Mouse (Mus musculus) layer of hippocampus, adult 6 months (tissue): ENCODE data around the gene Prl3b1. TPM values are rescaled to one million over a fixed set of nuclear protein-coding genes. Genes with fewer than 3 reads are reported as not detected.

Experiments used
- long read RNA-seq, 2 experiments: library from polyadenylated mRNA; unstranded; transcript quantifications; one replicate each; pipeline ENCODE4 v2.0.0; 2019 to 2020
- polyA plus RNA-seq: library from polyadenylated mRNA; unstranded; fragments of <200 nt; fragmentation: Nextera tagmentation; gene quantifications from 2 replicates; pipeline ENCODE4 v1.2.3, GENCODE M21; 2021

Prl3b1 gene
- polyA plus RNA-seq: not detected in 2 replicates
- long read RNA-seq, experiment 1: 0 reads
- long read RNA-seq, experiment 2: 0 reads

DNA sequence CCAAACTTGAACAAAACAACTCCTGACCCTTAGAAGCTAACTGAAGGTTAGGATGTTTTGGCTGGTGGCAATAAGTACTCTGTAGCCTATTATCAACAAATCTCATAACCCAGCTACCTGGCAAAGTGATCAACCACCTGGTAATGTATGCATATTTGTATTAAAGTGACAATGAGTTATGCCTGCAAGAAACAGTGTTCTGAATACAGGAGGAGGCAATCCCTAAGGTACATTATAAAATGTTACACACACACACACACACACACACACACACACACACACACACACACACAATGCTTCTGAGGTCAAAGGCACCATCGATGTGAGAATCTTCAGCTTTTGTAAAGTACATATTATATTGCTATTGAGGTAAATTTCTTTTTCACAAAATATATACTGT, at the start of gene Prl3b1:
TSS of gene Prl3b1 (plus strand) at position 301 of the 400 bp plus-strand sequence.

DNA sequence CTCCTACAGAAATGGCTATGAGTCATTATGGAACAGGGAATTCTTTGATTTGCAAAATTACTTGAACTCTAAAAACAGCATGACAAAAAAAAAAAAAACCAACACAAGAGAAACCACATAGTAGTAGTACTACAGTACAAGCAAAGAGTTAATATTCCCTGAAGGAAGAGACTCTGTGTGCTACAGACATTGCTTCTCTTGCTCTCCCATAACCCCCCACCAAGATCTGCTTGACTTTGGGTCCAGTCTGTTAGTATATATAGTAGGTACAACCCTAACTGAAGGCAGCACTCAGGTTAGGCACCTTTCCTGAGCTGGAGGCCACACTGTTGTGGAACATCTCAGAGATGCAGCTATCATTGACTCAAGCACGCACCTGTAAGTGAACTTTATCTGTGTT, 45.3 kb upstream of the Prl3b1 start, which contains the start of gene Prl3c1:
TSS of gene Prl3c1 (plus strand) at position 301 of the 400 bp plus-strand sequence.

DNA sequence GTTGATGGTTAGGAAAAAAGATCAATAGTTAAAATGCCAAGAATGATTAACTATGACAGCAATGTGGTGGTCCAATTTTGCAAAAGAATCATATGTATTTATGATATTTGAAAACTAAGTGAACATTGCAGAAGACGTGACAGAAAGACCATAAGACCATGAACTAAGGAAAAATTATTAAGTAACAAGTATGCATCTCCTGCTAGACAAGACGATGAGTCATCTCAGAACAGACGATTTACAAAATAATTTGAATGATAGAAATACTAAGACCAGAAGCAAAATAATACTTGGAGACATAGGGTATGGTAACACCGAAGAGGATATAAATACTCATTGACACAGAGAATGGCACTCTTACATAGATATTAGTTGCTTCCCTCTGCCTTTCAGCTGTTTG, 17.5 kb downstream of the Prl3b1 start, which contains the start of gene Prl3a1:
TSS of gene Prl3a1 (plus strand) at position 301 of the 400 bp plus-strand sequence.

Other genes with a start within 250 kb of the Prl3b1 start
- 0.21 TPM in 1 of 2 replicates, not detected in the other for gene Prl, start 184.3 kb upstream of the Prl3b1 start, polyA plus RNA-seq
- not detected in 2 replicates for gene Prl3d1, start 147.7 kb upstream of the Prl3b1 start, polyA plus RNA-seq
- gene Prl3d2, start 120.1 kb upstream of the Prl3b1 start, polyA plus RNA-seq: not detected in 2 replicates
- not detected in 2 replicates for gene Prl3d3, start 85.1 kb upstream of the Prl3b1 start, polyA plus RNA-seq
- not detected in 2 replicates for gene Prl3c1, start 45.2 kb upstream of the Prl3b1 start, polyA plus RNA-seq
- gene Prl3a1, start 17.6 kb downstream of the Prl3b1 start, polyA plus RNA-seq: not detected in 2 replicates
- gene Prl6a1, start 70.8 kb downstream of the Prl3b1 start, polyA plus RNA-seq: not detected in 2 replicates
- not detected in 2 replicates for gene Prl8a2, start 103.8 kb downstream of the Prl3b1 start, polyA plus RNA-seq
- not detected in 2 replicates for gene Prl2b1, start 149.0 kb downstream of the Prl3b1 start, polyA plus RNA-seq
- not detected in 2 replicates for gene Prl8a6, start 196.8 kb downstream of the Prl3b1 start, polyA plus RNA-seq